Mouse (Mus musculus) heart, postnatal 0 days (tissue): Measurements from ENCODE around the gene Cyp4f15. TPM values are rescaled to one million over a fixed set of nuclear protein-coding genes. Genes with fewer than 3 reads are reported as not detected.

Source experiments
- ATAC-seq: fragments of 200-750 bp; cut with Nextera tagmentation; 2 replicates; pipeline ENCODE4 v1.8.0; 2017; ENCODE audit warnings: low read depth, moderate number of reproducible peaks, moderate library complexity; ENCODE audit not compliant: insufficient read depth
- DNase-seq: peaks from one replicate; pipeline ENCODE4 v3.0.0-alpha.2; 2016; ENCODE audit warnings: low spot score
- H3K27ac ChIP-seq: fragments of 300-500 bp; sonication (generic); 2 replicates; pipeline ENCODE4 v1.5.1; 2014; ENCODE audit warnings: low read depth, mild to moderate bottlenecking
- H3K27me3 ChIP-seq: fragments of 300-500 bp; sonication (generic); 2 replicates; pipeline ENCODE4 v1.6.1; 2014; ENCODE audit warnings: low read length, mixed read lengths; ENCODE audit not compliant: control insufficient read depth, insufficient read depth
- H3K36me3 ChIP-seq: fragments of 300-500 bp; sonication (generic); replicated peaks from 2 replicates; pipeline ENCODE4 v1.6.1; 2014; ENCODE audit warnings: low read length, mixed read lengths; ENCODE audit not compliant: control insufficient read depth, insufficient read depth
- H3K4me1 ChIP-seq: fragments of 300-500 bp; sonication (generic); 2 replicates; pipeline ENCODE4 v1.6.1; 2014; ENCODE audit warnings: antibody characterized with exemption; ENCODE audit not compliant: control insufficient read depth, insufficient read depth
- H3K4me2 ChIP-seq: fragments of 300-500 bp; sonication (generic); 2 replicates; pipeline ENCODE4 v1.6.1; 2014; ENCODE audit warnings: low read depth, mild to moderate bottlenecking, low read length, moderate library complexity
- H3K4me3 ChIP-seq: fragments of 300-500 bp; sonication (generic); 2 replicates; pipeline ENCODE4 v1.5.1; 2014; ENCODE audit warnings: low read depth, low read length
- H3K9ac ChIP-seq: fragments of 300-500 bp; sonication (generic); replicated peaks from 2 replicates; pipeline ENCODE4 v1.6.1; 2014; ENCODE audit warnings: low read depth, low read length, mixed read lengths
- H3K9me3 ChIP-seq: fragments of 300-500 bp; sonication (generic); replicated peaks from 2 replicates; pipeline ENCODE4 v1.6.1; 2016; ENCODE audit warnings: low read length; ENCODE audit not compliant: control insufficient read depth
- CTCF ChIP-seq: IDR thresholded peaks from 2 replicates; pipeline ENCODE4 v1.5.1; 2016; ENCODE audit warnings: antibody characterized with exemption, control low read depth, low read depth
- EP300 ChIP-seq: IDR thresholded peaks from 2 replicates; pipeline ENCODE4 v1.6.1; 2016; ENCODE audit warnings: antibody characterized with exemption, low read depth
- WGBS: fragments of 180-500 bp; shearing (Covaris S2); extraction: QIAGEN DNeasy Blood & Tissue Kit; methylation state at CpG from one replicate; pipeline ENCODE4 v1.1.7; 2014; 5-methylcytosine and 5-hydroxymethylcytosine counted together
- polyA plus RNA-seq: library from polyadenylated mRNA; unstranded; fragments of >200 nt; fragmentation: Nextera tagmentation; extraction: Ambion mirVana; gene quantifications from 2 replicates; pipeline ENCODE4 v1.2.1, GENCODE M21; 2015
- total RNA-seq: library from RNA; depleted of rRNA; stranded (reverse); fragments of >200 nt; gene quantifications from 2 replicates; pipeline ENCODE4 v1.2.3, GENCODE M21; 2014; ENCODE audit warnings: low replicate concordance; rRNA removed

The Cyp4f15 gene
- total RNA-seq (not detected in 2 replicates), polyA plus RNA-seq (0.12 TPM in 1 of 2 replicates, not detected in the other)

GRCm38 (mm10) chr17:32685048-32685750 is at the start of gene Cyp4f15:
TSS of gene Cyp4f15 (plus strand) at chr17:32685627.
- no peaks in the 10 kb centered on the region for H3K4me1 ChIP-seq
- no peaks in the 10 kb centered on the region for H3K27me3 ChIP-seq
- 14% methylated on average over 7 of the region's 7 CpGs for WGBS
- no peak for DNase-seq
- H3K4me2 ChIP-seq = no peak within 1 kb of the TSS
- H3K27ac ChIP-seq = no peak within 1 kb of the TSS
- TF ChIP-seq CTCF = no peak
- TF ChIP-seq EP300 = no peak
- H3K4me3 ChIP-seq = no peak within 1 kb of the TSS
- ATAC-seq = no peak
- no peak within 1 kb of the TSS for H3K9ac ChIP-seq
- H3K9me3 ChIP-seq = no peaks in the 10 kb centered on the region
- H3K36me3 ChIP-seq = no peaks in the 10 kb centered on the region

DNA sequence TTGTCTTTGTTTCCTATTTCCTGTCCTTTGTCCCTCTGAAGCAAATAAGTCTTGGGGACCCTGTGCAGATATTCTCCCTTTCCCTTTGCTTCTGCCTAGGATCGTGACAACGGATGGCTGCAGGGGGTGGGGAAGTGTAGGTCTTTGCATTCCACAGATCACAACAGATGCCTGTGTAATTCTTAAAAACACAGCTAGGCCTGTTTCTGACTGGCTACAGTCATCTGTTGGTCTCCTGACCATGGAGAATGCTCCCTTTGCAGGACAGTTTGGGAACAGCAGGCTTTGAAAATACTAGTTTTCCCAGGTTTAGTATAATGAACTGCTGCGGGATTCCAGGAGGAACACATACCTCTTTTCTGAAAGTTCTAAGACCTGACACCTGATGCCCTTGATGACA is 49.1 kb upstream of the Cyp4f15 start:
- ATAC-seq (no peak), DNase-seq (no peak)
- no peaks in the 10 kb centered on the region for H3K9me3 ChIP-seq
- TF ChIP-seq CTCF (no peak), EP300 (no peak)
- no peak overlapping the region for H3K27ac ChIP-seq
- 53% methylated on average over 3 of the region's 3 CpGs for WGBS
- H3K9ac ChIP-seq = no peak overlapping the region
- no peaks in the 10 kb centered on the region for H3K27me3 ChIP-seq
- no peak overlapping the region for H3K4me3 ChIP-seq
- H3K4me2 ChIP-seq = no peak overlapping the region
- no peaks in the 10 kb centered on the region for H3K36me3 ChIP-seq
- 0 out of 2 replicates have a peak, but pooled peaks cover 3% of the 10 kb centered on the region for H3K4me1 ChIP-seq

DNA sequence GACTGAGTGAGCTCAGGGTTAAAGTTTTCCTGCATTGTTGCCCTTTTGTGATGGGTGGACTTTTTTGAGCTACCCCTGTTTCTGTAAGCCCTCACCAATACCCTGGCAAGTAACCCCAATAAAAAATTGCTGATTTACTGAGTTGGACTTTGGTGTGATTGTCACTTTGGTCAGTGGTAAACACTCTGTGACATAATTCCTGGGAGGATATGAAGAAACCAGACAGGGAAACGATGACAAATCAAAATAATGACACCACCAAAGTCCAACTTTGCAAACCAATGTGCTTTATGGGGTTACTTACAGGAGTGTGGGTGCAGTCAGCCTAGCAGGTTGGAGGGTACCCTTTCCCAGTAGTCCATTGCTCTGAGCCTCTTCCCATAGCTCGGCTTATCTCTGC is 48.3 kb upstream of the Cyp4f15 start:
- Histone ChIP-seq H3K36me3 (no peaks in the 10 kb centered on the region), H3K27me3 (no peaks in the 10 kb centered on the region), H3K4me3 (no peak overlapping the region), H3K4me1 (0 out of 2 replicates have a peak, but pooled peaks cover 3% of the 10 kb centered on the region), H3K9ac (no peak overlapping the region), H3K4me2 (no peak overlapping the region), H3K27ac (no peak overlapping the region), H3K9me3 (no peaks in the 10 kb centered on the region)
- TF ChIP-seq CTCF (no peak), EP300 (no peak)
- 66% methylated on average over 2 of the region's 2 CpGs for WGBS
- DNase-seq = no peak
- no peak for ATAC-seq

GRCm38 (mm10) chr17:32646631-32647030 is 38.8 kb upstream of the Cyp4f15 start:
- ATAC-seq (no peak), DNase-seq (no peak)
- TF ChIP-seq CTCF (no peak), EP300 (no peak)
- Histone ChIP-seq H3K9me3 (no peaks in the 10 kb centered on the region), H3K36me3 (no peaks in the 10 kb centered on the region), H3K4me2 (no peak overlapping the region), H3K4me3 (no peak overlapping the region), H3K27me3 (no peaks in the 10 kb centered on the region), H3K27ac (no peak overlapping the region), H3K4me1 (no peaks in the 10 kb centered on the region), H3K9ac (no peak overlapping the region)
- WGBS = 78% methylated on average over 4 of the region's 4 CpGs

GRCm38 (mm10) chr17:32653860-32654259 is 31.6 kb upstream of the Cyp4f15 start:
- TF ChIP-seq EP300 (no peak), CTCF (no peak)
- ATAC-seq = no peak
- no peaks in the 10 kb centered on the region for H3K36me3 ChIP-seq
- no peak overlapping the region for H3K9ac ChIP-seq
- WGBS = 82% methylated on average over 4 of the region's 4 CpGs
- no peaks in the 10 kb centered on the region for H3K9me3 ChIP-seq
- H3K27me3 ChIP-seq = no peaks in the 10 kb centered on the region
- DNase-seq = no peak
- H3K4me3 ChIP-seq = no peak overlapping the region
- H3K4me2 ChIP-seq = no peak overlapping the region
- H3K4me1 ChIP-seq = no peaks in the 10 kb centered on the region
- no peak overlapping the region for H3K27ac ChIP-seq

- DNase-seq (no peak), ATAC-seq (no peak)
- no peaks in the 10 kb centered on the region for H3K9me3 ChIP-seq
- H3K4me1 ChIP-seq = no peaks in the 10 kb centered on the region
- WGBS = 54% methylated on average over 3 of the region's 3 CpGs
- TF ChIP-seq CTCF (no peak), EP300 (no peak)
- H3K4me2 ChIP-seq = no peak overlapping the region
- H3K4me3 ChIP-seq = no peak overlapping the region
- no peaks in the 10 kb centered on the region for H3K36me3 ChIP-seq
- no peaks in the 10 kb centered on the region for H3K27me3 ChIP-seq
- no peak overlapping the region for H3K9ac ChIP-seq
- no peak overlapping the region for H3K27ac ChIP-seq
These were observed 28.4 kb upstream of the Cyp4f15 start for GRCm38 (mm10) chr17:32657041-32657440.
